Mouse (Mus musculus): ENCODE measurements around the gene Nme8.

The Nme8 gene

GRCm38 (mm10) chr13:19697790-19698189 lies at the start of gene Nme8:
Gene Nme8 (minus strand): TSS chr13:19697794.
- in situ Hi-C loops (cut with MboI, MseI) = no loop called here

DNA sequence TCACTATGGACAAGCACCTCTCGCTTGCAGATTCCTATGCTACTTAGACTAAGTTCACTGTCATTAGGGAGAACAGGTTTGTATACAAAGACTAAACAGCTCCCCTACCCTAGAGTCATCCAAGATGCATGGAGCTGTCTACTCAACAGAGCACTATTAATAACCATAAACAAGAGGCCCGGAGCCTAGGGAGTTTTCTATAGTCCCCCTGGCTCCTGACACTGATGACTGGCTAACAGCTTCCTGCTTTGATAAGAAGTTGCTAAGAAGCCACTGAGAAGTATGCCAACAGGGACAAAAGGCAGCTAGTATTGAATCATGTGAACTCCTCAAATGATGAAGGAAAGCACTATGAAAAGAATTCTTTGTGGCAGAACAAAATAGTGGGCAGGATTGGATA lies 48.1 kb upstream of the Nme8 start:
- in situ Hi-C loops (cut with MboI, MseI) = no loop called here

GRCm38 (mm10) chr13:19744536-19744935 lies 46.9 kb upstream of the Nme8 start:
- in situ Hi-C loops (cut with MboI, MseI) = no loop called here

GRCm38 (mm10) chr13:19734597-19734996 lies 37.0 kb upstream of the Nme8 start:
- in situ Hi-C loops (cut with MboI, MseI) = no loop called here

GRCm38 (mm10) chr13:19730826-19731225 lies 33.2 kb upstream of the Nme8 start:
- in situ Hi-C loops (cut with MboI, MseI) = no loop called here

DNA sequence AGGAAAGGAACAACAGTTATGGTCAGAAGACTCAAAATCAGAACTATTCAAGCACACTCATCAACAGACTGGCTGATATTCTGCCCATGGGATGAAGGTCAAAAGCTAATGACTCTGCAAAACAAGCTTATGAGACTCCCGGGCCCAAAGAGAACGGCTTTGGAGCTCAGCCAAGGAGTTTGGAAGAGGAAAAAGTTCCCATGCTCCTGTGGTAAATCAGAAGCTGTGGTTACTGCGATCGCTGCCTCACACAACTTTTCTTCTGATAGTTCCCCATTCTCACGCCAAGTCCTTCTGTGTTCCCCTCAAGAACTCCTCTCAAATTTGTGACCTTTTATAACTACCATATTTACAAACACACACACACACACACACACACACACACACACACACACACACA lies 21.4 kb upstream of the Nme8 start:
- in situ Hi-C loops (cut with MboI, MseI) = no loop called here

GRCm38 (mm10) chr13:19717201-19717600 lies 19.6 kb upstream of the Nme8 start:
- in situ Hi-C loops (cut with MboI, MseI) = no loop called here

GRCm38 (mm10) chr13:19703806-19704205 lies 6.2 kb upstream of the Nme8 start:
- in situ Hi-C loops (cut with MboI, MseI) = loop anchor here (10.0 kb wide), 1 partner anchor 591 kb away; no protein-coding TSS in a partner anchor

DNA sequence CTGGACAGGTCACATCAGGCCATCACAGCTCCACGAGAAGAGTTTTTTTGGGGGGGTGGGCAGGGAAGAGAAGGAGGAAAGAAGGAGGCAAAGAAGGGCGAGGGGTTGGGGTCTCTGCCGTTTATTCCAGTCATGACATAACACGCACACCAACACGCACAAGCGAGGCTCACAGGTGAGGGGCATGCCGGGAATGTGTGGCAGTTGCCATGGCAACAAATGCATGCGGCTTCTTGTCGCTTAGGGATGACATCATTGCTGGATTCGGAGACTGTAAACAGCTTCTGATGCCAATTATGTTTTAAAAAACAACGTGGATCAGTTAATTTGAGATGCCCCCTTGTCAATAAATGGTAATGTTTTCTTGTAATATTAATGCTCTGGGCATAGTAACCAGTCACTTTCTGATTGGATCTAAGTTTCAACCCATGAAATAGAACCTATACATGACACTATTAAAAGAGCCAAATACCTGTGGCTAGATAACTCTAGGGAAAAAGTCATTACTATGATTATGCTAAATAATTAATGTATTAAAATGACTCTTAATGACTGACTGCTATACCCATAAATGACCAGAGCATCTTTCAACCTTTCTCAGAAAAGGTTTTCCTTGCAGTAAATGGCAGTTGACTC lies 4.0 kb upstream of the Nme8 start:
- in situ Hi-C loops (cut with MboI, MseI) = loop anchor here (10.0 kb wide), 1 partner anchor 593 kb away; no protein-coding TSS in a partner anchor

DNA sequence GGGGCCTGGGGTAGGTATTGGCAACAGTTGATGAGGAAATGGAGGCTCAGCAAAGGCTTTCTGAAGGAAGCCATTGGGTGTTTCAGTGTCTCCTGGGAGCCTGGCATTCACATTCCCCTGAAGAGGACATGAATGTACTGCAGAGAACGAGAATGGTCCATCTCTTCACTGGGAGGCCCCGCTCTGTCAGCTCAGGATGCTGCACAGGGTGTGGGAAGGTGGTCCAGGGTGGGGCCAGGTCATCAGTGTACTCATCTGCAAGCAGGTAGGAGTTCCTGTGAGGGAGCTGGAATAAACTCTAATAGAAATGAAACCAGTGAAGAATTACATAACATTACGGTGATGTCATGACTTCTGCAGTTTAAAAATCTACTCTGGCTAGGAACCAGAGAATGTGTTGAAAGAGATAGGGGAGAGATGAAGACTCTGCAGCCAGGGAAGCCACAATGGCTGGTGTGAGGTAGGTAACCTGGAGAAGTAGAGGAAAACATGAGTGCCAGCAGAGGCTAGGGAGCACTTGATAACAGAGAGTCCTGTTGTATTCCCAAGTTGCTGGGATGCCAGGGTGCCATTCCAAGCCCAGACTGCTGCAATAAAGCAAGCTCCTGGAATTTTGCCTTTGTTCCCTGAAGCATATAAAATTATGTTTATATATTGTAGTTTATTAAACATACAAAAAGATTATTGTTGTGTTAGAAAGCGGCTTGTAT lies 3.3 kb upstream of the Nme8 start:
- in situ Hi-C loops (cut with MboI, MseI) = loop anchor here (10.0 kb wide), 1 partner anchor 594 kb away; no protein-coding TSS in a partner anchor

- in situ Hi-C loops (cut with MboI, MseI) = no loop called here
These were observed 1.1 kb upstream of the Nme8 start for GRCm38 (mm10) chr13:19698524-19699173.

DNA sequence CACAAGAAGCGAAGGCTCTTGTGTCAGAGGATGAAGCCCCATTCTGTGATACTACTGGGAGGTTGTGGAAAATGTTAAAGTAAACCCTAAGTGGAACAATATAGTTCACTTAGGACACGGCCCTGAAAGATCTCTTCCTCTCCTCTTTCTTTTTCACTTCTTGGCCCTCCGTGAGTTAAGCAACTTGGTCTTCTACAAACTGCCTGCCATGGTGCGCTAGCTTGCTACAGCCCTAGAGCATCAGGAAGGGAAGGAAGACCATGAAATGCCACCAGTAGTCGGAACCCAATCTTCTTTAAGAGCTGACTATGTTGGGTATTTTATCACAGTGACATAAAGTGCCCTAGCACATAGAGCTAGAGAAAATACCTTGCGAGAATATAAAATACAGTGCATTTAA lies 7.2 kb downstream of the Nme8 start:
- in situ Hi-C loops (cut with MboI, MseI) = no loop called here

GRCm38 (mm10) chr13:19689971-19690370 lies 7.6 kb downstream of the Nme8 start:
- in situ Hi-C loops (cut with MboI, MseI) = loop anchor here (10.0 kb wide), 1 partner anchor 325 kb away; no protein-coding TSS in a partner anchor

GRCm38 (mm10) chr13:19684007-19684406 lies 13.6 kb downstream of the Nme8 start:
- in situ Hi-C loops (cut with MboI, MseI) = loop anchor here (10.0 kb wide), 1 partner anchor 319 kb away; no protein-coding TSS in a partner anchor

- in situ Hi-C loops (cut with MboI, MseI) = loop anchor here (10.0 kb wide), 1 partner anchor 318 kb away; no protein-coding TSS in a partner anchor
These were observed 14.5 kb downstream of the Nme8 start for GRCm38 (mm10) chr13:19682879-19683640.

DNA sequence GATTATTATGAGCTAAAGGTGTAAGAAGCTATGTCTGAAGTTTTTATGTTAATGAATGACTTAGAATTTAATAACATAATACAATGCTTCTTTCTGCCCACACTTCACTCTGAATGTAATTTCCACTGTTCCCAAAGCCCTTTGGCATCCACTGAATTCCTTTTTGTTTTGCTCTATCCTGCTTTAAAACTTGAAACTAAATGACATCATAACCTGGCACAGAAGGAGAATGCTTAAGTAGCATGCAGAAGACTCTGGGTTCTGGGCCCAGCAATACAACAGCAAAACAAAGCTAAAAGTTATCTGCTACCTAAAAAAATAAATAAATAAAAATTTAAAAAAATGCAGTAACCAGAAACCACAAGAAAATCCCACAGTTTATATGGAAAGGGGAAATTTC lies 23.0 kb downstream of the Nme8 start:
- in situ Hi-C loops (cut with MboI, MseI) = no loop called here

DNA sequence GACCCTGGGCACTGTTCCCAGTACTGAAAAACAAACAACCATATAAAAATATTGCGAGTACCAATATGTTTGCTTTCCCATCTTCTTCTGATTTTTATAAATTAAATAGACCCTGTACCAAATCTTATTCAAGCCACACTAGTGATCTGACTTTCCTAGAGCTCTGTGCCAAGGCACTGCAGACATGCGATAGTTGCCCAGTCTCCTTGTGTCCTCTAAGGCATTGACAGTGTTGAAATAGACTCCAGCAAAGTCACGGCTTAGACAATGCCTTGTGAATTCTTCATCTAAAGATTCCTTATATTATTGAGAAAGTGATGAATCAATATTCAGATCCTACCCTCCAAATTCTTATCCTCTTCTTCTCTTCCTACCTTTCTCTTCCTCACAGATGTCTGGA lies 23.6 kb downstream of the Nme8 start:
- in situ Hi-C loops (cut with MboI, MseI) = no loop called here

- in situ Hi-C loops (cut with MboI, MseI) = no loop called here
These were observed 29.0 kb downstream of the Nme8 start for GRCm38 (mm10) chr13:19668355-19669140.

GRCm38 (mm10) chr13:19652405-19652804 lies 45.2 kb downstream of the Nme8 start:
- in situ Hi-C loops (cut with MboI, MseI) = no loop called here

GRCm38 (mm10) chr13:19649824-19650223 lies 47.8 kb downstream of the Nme8 start:
- in situ Hi-C loops (cut with MboI, MseI) = no loop called here

- in situ Hi-C loops (cut with MboI, MseI) = no loop called here
These were observed 53.4 kb downstream of the Nme8 start for GRCm38 (mm10) chr13:19644225-19644624.
